Mouse (Mus musculus) layer of hippocampus, adult 11-12 months (tissue): ENCODE results near the gene Dpm3.
"Not testable (repeated sequence)": the region's sequence is repeated elsewhere in the genome, so short reads cannot be mapped to it uniquely, and the experiment has no call there.

Experiments used
- DNase-seq: peaks from one replicate; pipeline ENCODE4 v3.0.0; 2022; ENCODE audit warnings: low spot score

Dpm3 gene

DNA sequence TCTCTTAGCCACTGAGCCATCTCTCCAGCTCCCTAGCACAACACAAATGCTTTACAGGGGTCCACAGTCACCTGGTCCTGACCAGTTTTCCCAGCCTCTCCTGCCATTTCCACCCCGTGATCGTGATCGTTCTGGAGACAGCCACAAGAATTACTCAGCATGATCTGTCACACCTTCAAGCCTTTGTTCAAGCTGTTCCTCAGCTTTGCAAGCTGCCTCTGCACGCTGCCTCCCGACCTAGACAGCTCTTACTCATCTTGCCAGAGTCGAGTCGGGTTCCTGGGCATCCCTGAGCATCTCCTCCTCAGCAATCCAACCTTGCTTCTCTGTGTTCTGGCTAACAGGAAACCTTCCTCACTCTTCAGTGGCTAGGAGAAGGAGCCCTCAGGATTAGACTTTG is at the start of gene Dpm3:
TSS of gene Dpm3 (plus strand) at position 283 of the 400 bp plus-strand sequence.
- no peak for DNase-seq

- DNase-seq = no peak
These were observed 49.4 kb upstream of the Dpm3 start for GRCm38 (mm10) chr3:89209731-89210130.

GRCm38 (mm10) chr3:89210162-89210561 is 49.0 kb upstream of the Dpm3 start:
- DNase-seq = no peak

DNA sequence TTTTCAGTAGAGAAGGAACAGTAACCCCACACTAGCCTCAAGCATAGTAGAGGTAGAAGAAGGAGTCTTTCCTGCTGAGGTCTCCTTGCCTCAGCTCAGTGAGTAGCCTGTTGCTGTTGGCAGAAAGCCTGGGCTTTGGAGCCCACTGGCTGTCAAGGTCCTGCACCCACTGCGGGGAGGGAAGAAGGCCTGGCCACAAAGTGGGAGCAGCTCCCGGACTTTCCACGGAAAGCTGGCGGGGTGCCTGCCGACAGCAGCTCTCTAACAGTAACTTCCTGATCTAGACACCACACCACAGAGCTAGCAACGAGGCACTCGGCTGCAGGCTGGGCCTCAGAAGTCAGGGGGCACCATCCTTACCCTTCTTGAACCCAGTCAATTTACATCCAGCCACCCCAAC is 48.4 kb upstream of the Dpm3 start:
- no peak for DNase-seq

DNA sequence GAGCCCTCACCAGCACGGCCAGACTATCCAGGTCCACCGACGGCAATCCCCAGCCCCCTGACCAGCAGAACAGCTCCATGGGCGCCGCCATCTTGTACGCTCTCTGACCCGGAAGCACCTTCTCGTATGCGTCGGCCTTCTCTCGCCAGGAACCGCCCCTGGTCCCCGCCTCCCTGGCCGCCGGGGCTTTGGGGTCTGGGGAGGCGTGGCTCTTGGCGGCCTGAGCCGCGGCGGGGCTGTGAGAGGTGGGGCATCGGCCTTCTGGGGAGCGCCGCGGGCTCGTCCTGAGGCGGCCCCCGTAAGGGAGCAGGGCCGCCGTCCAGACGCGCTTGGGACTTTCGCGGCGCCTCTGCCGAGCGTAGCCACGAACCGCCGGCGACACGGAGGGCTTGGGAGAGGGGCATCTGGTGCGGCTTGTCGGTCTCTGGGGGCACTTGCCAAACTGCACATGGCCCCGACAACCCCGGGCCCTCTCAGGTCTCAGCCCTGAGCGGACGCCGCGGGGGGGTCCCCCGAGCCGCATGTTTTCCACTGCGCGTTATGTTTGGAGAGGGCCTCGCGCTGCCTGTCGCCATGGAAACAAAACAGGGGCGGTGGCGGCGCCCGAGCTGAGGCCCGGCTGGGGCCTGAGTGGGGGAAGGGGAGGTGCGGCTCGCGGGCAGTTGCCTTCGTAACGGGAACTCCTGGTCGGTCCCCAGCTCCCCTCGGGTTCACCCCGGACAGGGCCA is 45.2 kb upstream of the Dpm3 start:
- peak; percentile 92 for DNase-seq

- DNase-seq = peak; percentile 17
These were observed 44.3 kb upstream of the Dpm3 start, which contains the start of gene Thbs3 for GRCm38 (mm10) chr3:89214681-89215411. TSS of gene Thbs3 (plus strand) at chr3:89215180.

GRCm38 (mm10) chr3:89215853-89216252 is 43.3 kb upstream of the Dpm3 start:
- peak; percentile 90 for DNase-seq

DNA sequence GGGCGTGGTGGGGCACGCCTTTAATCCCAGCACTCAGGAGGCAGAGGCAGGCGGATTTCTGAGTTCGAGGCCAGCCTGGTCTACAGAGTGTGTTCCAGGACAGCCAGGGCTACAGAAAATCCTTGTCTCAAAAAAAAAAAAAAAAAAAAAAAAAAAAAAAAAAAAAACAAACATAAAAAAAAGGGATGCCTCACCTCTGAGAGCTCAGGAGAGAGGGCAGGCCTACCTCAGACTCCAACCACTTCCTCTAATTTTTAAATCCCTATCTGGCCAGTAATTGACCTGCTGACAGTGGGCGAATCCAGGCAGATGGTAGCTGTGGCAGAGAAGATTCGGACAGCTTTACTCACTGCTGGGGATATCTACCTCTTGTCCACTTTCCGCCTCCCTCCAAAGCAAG is 42.8 kb upstream of the Dpm3 start:
- DNase-seq = not testable (repeated sequence)

GRCm38 (mm10) chr3:89218271-89218670 is 40.9 kb upstream of the Dpm3 start:
- no peak for DNase-seq

- DNase-seq = no peak
These were observed 39.6 kb upstream of the Dpm3 start for GRCm38 (mm10) chr3:89219546-89219945.

DNA sequence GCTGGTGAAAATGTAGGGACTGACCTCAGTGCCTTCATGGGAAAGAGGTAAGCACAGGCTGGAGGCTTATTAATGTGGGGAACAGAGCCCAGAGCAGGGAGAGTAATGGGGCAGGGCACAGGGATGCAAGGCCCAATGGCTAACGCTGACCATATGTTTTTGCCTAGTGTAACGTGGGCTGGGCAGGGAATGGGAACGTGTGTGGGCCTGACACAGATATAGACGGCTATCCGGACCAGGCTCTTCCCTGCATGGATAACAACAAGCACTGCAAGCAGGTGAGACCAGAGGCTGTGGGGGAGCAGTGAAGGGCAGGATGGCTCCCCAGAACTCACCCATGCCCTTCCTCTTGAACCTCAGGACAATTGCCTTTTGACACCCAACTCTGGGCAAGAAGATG is 38.0 kb upstream of the Dpm3 start:
- DNase-seq = no peak

DNA sequence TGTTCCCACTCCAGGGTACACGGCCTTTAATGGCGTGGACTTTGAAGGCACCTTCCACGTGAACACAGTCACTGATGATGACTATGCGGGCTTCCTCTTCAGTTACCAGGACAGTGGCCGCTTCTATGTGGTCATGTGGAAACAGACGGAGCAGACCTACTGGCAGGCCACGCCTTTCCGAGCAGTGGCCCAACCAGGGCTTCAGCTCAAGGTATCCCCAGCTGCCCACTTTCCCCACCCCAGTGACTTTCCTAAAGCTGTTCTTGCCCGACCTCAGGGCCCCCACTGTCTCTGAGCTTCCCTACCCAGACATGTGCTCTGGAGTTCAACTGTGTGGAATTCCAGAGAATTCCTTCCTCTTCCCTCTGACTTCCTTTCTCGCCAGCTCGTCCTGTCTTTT is 34.4 kb upstream of the Dpm3 start:
- DNase-seq = no peak

GRCm38 (mm10) chr3:89225321-89225815 is 33.8 kb upstream of the Dpm3 start:
- no peak for DNase-seq

- peak; percentile 53 for DNase-seq
These were observed 33.2 kb upstream of the Dpm3 start for GRCm38 (mm10) chr3:89225918-89226317.

DNA sequence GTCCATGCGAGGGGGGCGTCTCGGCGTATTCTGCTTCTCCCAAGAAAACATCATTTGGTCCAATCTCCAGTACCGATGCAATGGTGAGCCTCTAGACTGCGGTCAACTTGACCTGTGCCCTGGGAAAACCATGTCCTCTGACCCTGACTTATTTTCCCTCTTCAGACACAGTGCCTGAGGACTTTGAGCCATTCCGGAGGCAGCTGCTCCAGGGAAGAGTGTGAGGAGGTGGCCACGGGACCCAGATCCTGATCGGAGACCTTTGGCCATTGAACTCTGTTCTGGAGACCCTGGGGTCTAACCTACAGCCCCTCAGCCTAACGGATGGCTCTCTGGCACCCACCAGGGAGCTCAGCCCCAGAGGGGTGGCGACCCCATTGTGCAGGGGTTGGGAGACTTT is 32.8 kb upstream of the Dpm3 start:
- DNase-seq = peak; percentile 19

GRCm38 (mm10) chr3:89226900-89227299 is 32.3 kb upstream of the Dpm3 start, which contains the start of gene Mtx1:
TSS of gene Mtx1 (minus strand) at chr3:89227088.
- DNase-seq = no peak

DNA sequence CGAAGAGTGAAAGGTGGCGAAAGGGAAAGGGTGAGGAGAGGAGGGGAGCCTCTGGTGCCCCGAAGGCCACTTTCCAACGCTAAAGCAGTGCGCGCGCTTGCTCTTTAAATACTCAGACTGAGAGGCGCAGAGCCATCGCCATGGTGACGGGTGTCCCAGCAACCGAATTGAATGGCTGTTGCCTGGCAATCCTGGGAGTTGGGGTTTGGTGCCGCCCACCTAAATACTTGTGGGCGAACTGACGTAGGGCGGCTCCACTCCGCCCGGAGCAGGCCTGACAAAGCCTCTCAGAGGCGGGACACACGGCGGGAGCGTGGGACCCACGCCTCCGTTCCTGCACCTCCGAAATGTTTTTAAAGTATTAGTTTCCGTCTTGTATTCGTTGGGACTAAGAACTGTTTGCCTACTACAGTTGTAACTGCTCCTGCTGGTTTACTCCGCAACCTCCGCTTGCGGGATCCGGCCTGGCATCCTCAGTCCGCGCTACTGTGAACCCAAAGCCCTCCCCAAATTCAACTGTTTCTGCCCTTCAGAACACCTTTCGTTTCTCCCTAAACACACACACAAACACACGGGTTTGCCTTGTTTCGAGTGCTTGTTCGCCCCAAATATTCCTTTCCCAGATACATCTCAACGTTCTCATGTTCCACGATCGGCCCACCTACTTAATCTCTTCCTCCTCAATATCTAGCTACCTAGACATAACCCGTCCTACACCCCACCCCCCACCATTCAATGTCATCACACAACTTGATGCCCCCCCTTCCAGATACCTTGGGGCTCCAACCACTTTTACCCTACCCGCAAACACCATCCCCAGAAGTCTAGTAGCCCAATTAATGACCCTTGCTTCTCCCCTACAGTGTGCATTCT is 31.6 kb upstream of the Dpm3 start:
- peak; percentile 92 for DNase-seq

DNA sequence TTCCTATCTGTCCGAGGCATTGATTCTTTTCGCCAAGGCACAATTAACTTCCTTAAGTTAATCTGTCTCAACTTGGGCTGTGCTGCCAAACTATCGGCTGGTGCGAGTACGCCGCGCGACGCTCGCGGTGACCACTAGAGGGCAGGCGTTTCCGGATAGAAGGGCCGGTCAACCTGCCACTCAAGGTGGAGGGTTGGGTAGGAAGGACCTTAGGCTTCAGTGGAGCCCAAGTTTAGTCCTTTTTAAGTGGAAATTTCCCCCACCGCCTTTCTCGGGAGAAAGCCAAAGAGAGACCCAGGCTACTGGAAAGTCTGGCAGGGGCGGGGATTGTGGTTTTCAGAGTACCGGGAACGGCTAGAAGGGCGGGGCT is 31.0 kb upstream of the Dpm3 start:
- peak; percentile 87 for DNase-seq

DNA sequence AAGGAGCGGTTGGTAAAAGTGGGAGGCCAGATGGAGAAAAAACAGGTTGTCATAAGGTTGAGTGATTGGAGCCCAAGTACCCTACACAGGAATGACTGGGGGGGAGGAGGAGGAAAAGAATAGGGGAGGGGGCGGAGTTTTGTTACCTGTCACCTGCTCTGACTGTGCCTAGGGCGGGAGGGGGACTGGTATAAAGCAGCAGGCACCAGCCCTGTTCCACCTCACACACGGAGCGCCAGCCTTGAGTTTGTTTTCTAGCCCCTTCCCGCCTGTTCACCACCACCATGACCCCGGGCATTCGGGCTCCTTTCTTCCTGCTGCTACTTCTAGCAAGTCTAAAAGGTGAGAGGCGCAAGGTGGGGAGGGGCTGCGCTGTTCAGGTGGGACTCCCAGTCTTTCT is 30.3 kb upstream of the Dpm3 start, which contains the start of gene Muc1:
TSS of gene Muc1 (plus strand) at position 222 of the 400 bp plus-strand sequence.
- peak; percentile 14 for DNase-seq

DNA sequence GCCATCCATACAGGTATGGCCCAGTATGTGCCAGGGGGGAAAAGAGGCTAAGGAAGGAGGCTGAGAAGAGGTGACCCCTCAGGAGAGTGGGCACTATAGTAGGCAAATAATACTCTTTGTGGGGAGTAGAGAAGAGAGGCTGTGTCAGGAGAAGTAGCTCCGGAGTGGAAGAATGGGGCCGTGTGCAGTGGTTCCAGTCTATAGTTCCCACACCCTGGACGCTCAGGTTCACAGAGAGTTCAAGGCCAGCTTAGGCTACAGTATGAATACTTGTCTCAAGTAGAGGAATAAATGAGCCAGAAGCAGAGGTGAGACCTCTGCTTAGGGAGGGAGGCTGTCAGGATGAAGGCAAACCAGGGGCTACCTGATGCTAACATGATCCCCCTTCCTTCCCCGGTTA is 29.9 kb upstream of the Dpm3 start:
- DNase-seq = no peak

GRCm38 (mm10) chr3:89230561-89230960 is 28.6 kb upstream of the Dpm3 start:
- DNase-seq = no peak

- DNase-seq = no peak
These were observed 27.8 kb upstream of the Dpm3 start for GRCm38 (mm10) chr3:89231345-89231744.
